Mouse (Mus musculus): Measurements from ENCODE around the gene Rrp1. TPM values are rescaled to one million over a fixed set of nuclear protein-coding genes. Genes with fewer than 3 reads are reported as not detected.

Rrp1 gene
- total RNA-seq, 4 experiments from 2014 or later: 215 to 262 (median 251) TPM

Small RNA genes within 50 kb of the gene (microRNA-seq; reads per million reads assigned to microRNA genes)
- gene Mir6410 (0 reads per million in 2 experiments), gene Mir6907 (0.35 to 0.67 reads per million in 2 experiments), gene Mir6908 (0 to 0.35 reads per million in 2 experiments)

Other genes starting within 250 kb of the Rrp1 start
- gene D10Jhu81e, start 243.3 kb downstream of the Rrp1 start, total RNA-seq (2022): 100 to 1,000 TPM; 187 to 284 (median 230) TPM
- 10 to 100 TPM; 20.1 to 22.4 (median 21.3) TPM for gene Pwp2, start 227.9 kb downstream of the Rrp1 start, total RNA-seq (2022)
- 10 to 100 TPM; 59.1 to 66.4 (median 60.2) TPM for gene Trappc10, start 168.4 kb downstream of the Rrp1 start, total RNA-seq (2022)
- 100 to 1,000 TPM; 228 to 370 (median 267) TPM for gene Agpat3, start 60.6 kb downstream of the Rrp1 start, total RNA-seq (2022)
- gene Cstb, start 12.6 kb upstream of the Rrp1 start, total RNA-seq (2022): 100 to 1,000 TPM; 276 to 340 (median 329) TPM
- 10 to 100 TPM; 31.7 to 46.1 (median 42.1) TPM for gene Pdxk, start 51.9 kb upstream of the Rrp1 start, total RNA-seq (2022)
- not detected for gene Olfr1358, start 104.4 kb upstream of the Rrp1 start, total RNA-seq (2022)
- 10 to 100 TPM; 58.3 to 68.8 (median 61.9) TPM for gene Ilvbl, start 161.3 kb upstream of the Rrp1 start, total RNA-seq (2022)
- gene Syde1, start 178.9 kb upstream of the Rrp1 start, total RNA-seq (2022): 10 to 100 TPM; 33.9 to 74.0 (median 52.2) TPM
- not detected for gene Olfr1357, start 205.0 kb upstream of the Rrp1 start, total RNA-seq (2022)

Data from adrenal gland, adult 8-10 months (tissue).